Mouse (Mus musculus): ENCODE data around the gene Fam135a.

Gene Fam135a

GRCm38 (mm10) chr1:24099926-24100869 is at the start of gene Fam135a:
Gene Fam135a (minus strand): TSS chr1:24100341.
- peak; percentile 69 to 84 for DNase-seq (ENCODE audit: low spot score in 2 of 2)

GRCm38 (mm10) chr1:24143504-24143903 is 43.4 kb upstream of the Fam135a start:
- no peak for DNase-seq (ENCODE audit: low spot score in 2 of 2)

DNA sequence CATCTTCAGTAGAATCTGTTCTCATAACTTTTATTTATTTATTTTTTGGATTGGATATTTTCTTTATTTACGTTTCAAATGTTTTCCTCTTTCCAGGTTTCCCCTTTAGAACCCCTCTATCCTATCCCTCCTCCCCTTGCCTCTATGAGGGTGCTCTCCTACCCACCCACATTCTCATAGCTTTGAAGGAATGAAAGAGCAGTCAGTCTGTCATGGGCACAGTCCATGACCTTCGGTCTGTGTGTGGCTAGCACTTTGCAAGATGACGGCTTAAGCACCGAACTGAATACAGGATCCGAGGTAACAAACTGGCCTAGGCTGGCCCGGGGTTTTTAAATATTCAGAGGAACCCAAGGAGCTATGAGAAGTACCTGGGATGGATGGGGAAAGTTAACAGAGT is 40.4 kb upstream of the Fam135a start:
- no peak for DNase-seq (ENCODE audit: low spot score in 2 of 2)

GRCm38 (mm10) chr1:24137133-24137532 is 37.0 kb upstream of the Fam135a start:
- peak; percentile 29 to 67 for DNase-seq (ENCODE audit: low spot score in 2 of 2)

DNA sequence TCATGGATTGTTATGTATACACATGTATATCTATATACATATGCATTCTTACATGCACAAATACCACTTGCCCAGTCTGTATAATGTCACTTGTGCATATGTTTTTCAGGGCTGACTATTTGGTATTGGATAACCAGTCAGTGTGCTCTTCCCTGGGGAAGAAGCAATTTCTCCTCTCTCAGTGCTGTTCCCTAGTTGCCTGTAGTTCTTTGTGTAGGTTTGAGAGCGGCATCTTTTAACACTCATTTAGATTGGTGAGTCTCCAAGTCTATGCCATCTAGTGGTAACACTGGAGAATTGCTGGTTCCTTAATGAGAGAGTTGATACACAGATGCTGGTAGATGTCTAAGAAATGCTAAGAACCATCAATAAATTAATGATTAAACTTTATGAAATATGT is 34.7 kb upstream of the Fam135a start:
- no peak for DNase-seq (ENCODE audit: low spot score in 2 of 2)

- no peak for DNase-seq (ENCODE audit: low spot score in 2 of 2)
These were observed 33.7 kb upstream of the Fam135a start for GRCm38 (mm10) chr1:24133853-24134252.

- DNase-seq (ENCODE audit: low spot score in 2 of 2) = no peak
These were observed 27.7 kb upstream of the Fam135a start for GRCm38 (mm10) chr1:24127866-24128265.

GRCm38 (mm10) chr1:24124610-24125009 is 24.5 kb upstream of the Fam135a start:
- DNase-seq (ENCODE audit: low spot score in 2 of 2) = no peak

- DNase-seq (ENCODE audit: low spot score in 2 of 2) = no peak
These were observed 22.4 kb upstream of the Fam135a start for GRCm38 (mm10) chr1:24122582-24122981.

DNA sequence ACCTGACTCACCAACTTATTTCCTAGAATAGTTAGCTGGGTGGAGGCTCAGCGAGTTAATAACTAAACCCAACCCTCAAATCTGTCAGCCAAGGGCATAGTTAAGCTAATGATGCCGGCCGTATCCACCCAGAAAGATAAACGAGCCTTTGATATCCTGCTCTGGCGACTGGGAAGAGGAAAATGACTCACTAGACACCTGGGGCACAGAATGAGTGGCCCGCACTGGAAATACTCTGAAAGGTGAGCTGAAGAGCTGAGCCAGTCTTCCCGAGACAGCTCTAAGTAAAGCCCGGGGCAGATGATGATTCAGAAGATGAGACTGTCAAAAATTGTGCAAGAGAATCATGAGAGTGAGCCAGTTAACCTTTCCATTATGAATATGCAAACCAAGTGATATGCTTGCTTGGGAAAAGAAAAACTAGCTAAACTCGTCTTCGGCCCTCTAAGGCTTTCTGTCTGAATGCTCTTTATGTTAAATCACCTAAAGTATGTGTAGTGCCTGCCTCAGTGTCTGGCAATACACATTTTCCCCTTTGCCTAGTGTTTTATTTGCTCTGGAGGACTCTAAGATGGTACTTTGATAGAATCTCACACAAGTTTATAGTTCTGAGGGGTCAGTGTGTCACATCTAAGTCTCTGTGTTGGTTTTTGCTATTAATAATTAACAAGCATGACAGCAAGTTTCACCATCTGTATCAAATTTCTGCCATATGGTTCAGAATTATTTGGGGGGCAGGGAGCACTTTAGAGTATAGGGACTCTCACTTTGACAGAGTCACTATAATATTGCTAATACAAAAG is 8.0 kb upstream of the Fam135a start:
- DNase-seq (ENCODE audit: low spot score in 2 of 2) = no peak

DNA sequence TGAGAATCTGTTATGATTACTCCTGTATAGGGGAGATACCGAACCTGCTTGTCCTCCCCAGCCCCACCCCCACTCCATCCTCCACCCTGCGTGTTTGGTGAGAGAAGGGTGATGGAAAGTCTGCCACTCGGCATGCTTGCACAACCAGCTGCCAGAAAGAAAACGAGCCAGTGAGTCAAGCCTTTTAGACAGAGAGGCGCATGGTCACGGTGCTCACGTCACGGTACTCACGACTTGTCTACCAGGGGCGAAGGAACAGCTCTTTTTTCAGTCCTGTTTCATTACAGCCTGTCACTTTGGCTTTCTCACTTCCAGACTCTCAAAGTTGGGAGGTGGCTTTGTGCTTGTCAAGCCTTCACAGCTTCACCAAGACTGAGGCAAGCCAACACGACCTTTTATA is 7.2 kb upstream of the Fam135a start:
- peak in 1 of 2 experiments; percentile 17 for DNase-seq (ENCODE audit: low spot score in 2 of 2)

DNA sequence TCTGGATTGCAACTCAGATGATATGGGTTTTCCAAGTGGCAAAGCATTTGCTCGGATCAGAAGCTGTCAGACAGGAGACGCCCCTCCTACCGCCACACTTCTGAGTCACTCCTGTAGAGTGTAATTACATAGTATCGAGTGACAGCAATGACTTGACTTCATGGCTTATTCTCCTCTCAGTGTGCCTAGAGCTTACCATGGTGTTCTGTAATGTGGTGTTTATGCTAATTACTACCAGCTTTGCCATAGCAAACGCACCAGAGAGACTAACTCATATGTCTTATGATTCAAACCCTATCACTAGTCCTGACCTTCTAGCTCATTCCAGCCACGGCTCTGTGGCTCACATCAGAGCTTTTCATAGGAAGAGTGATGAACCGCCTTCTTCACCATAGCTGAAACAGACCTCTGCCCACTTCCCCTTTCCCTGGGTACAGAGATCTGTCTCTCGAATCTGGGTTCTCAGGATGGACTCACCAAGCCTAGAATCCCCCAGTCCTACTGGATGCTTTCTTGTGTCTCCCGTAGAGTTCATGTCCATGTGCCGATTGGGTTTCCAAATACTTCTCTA is 2.5 kb upstream of the Fam135a start:
- no peak for DNase-seq (ENCODE audit: low spot score in 2 of 2)

GRCm38 (mm10) chr1:24100870-24101358 is 773 bp upstream of the Fam135a start:
- DNase-seq (ENCODE audit: low spot score in 2 of 2) = no peak

GRCm38 (mm10) chr1:24099541-24099925 is 608 bp downstream of the Fam135a start:
- DNase-seq (ENCODE audit: low spot score in 2 of 2) = no peak

DNA sequence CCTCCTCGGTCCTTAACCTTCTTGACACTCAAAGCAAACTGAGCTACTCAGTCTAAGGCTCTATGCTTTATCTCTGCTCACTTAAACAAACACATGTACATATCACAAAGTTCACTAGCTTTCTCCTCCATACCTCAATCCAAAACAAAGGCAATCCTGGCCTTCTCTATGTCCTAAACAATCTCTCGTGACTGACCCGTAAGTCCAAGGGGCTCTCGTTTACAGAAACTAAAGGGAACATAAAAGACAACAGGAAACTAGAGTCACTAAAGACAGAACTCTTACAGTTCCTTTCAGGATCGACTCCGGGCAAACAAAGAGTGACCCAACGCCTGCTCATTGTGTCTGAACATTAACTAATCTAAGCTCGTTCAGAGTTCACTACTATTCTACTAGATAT is 2.6 kb downstream of the Fam135a start:
- DNase-seq (ENCODE audit: low spot score in 2 of 2) = no peak

GRCm38 (mm10) chr1:24092414-24092813 is 7.7 kb downstream of the Fam135a start:
- no peak for DNase-seq (ENCODE audit: low spot score in 2 of 2)

DNA sequence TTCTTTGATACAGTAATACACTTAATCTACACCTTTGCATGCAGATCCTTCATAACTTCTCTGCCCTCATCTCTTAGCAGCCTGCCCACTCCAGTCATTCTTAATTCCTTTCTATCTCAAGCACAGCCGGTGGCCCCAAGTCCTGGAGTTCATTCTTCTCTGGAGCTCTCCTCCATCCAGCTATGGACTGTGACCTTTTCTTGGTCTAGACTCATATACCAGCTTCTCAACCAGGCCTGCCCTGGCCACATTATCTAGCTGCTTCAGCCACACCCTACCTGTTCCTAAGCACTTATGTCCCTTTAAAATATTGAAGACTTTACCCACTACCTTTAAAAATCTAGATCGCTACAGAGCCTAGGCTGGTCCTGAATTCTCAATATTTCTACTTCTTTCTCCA is 9.5 kb downstream of the Fam135a start:
- no peak for DNase-seq (ENCODE audit: low spot score in 2 of 2)

DNA sequence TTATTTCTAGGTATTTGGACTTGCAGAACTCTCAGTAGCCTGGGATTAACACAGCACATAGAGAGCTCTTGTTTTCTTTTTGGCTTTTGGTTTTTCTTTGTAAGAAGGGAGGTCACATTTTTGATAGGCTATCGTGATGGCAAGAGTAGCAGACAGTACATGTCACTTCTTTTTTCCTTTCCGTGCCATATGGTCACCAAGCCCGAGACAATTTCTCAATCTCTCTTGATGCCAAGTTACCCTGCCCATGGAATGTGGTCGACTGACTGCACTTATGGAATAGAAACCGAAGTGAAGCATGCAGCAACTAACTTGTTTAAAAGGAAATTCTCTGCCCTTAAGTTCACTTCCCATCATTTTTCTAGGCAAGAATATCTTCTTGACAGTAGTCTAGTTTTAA is 10.0 kb downstream of the Fam135a start:
- no peak for DNase-seq (ENCODE audit: low spot score in 2 of 2)

- no peak for DNase-seq (ENCODE audit: low spot score in 2 of 2)
These were observed 14.0 kb downstream of the Fam135a start for GRCm38 (mm10) chr1:24086176-24086575.

DNA sequence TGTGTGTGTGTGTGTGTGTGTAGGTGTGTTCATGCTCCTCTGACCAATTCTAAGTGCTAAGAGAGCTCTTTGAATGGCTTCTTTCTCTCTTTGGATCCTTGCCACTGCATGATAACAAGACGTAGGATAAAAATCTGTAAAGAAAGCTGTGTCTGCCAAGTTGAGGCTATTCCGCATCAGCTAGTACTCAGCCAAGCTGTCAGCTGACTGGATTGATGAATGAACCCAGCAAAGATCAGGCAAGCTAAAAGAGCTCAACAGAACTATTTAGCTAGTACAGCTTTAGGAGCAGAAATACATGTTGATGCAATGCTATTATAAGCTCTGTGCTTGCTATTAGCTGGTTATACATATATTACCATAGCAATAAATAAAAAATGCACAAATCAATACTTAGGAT is 25.7 kb downstream of the Fam135a start:
- DNase-seq (ENCODE audit: low spot score in 2 of 2) = no peak

- DNase-seq (ENCODE audit: low spot score in 2 of 2) = no peak
These were observed 26.5 kb downstream of the Fam135a start for GRCm38 (mm10) chr1:24073386-24074248.
